Mouse (Mus musculus) cerebellum, postnatal 25 days (tissue): Measurements from ENCODE around the gene 4930402H24Rik.
"Not testable (repeated sequence)": the region's sequence is repeated elsewhere in the genome, so short reads cannot be mapped to it uniquely, and the experiment has no call there.

Experiments used
- DNase-seq, 2 experiments: peaks; one replicate each; pipeline ENCODE4 v3.0.0; 2021; ENCODE audit warnings: mixed read lengths in 2 of 2

The 4930402H24Rik gene

DNA sequence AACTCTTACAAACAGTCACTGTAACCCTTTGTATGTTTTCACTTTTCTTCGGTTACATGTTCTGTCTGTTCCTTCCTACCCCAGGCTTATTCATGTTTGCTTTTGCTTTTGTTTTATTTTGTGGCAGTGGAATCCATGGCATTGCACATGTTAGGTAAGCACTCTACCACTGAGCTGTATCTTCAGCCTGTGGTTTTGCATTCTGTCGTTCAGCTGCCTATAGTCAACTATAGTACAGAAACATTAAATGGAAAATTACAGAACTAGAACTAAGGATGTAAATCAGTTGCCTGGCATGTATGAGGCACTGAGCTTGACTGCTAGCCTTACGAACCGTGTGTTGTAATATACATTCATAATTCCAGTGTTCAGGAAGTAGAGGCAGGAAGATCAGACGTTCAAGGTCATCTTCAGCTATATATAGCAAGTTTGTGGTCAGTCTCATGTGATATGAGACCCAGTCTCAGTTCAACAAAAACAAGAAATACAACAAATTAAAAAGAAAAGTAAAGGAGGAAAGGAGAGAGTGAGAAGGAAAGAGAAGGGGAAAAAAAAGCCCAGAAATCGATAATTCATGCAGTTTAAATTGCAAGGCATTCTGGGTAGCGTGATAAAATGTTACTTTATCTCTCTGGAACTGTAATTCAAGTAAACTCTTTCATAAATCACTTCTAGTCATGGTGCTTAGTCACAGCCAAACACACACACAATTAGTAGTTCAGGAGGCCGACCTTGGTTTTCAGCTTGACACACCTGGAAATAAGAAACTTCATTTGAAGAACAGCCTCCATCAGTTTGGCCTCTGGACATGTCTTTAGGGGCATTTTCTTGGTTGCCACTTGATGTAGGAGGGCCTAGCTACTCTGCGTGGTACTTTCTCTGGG lies 54.6 kb downstream of the 4930402H24Rik start:
- DNase-seq, result no peak

DNA sequence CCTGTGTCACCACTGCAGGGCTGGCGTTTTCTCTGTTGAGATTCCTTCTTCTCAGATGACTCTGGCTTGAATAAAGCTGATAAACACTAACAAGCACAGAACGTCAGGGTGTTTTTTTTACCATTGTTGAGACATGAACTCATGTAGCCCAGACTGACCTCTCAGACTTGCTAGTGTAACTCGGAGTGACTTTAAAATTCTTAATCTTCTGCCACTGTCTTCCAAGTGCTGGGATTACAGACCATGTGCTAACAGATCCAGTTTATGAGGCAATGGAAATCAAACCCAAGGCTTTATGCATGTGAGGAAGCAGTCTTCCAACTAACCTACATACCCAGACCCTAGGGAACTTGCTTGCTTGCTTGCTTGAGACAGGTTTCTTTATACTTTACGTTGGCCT lies 56.5 kb downstream of the 4930402H24Rik start:
- no peak for DNase-seq

DNA sequence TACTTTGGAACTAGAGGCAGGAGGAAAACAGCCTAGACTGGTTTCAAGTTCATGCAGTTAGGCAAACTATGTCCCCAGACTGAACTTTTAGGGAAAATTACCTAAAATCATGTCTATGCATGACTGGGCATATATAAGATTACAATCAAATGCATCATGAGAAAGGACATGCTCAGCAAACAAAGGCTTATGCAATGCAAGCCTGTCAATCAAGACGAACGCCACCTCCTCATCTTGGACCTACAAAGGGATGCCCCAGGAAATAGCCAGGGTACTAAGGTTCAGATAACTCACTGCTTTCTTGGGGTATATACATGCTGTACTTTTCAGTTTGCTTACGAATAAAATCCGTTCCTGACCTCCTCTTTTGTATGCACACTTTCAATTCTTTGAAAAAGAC lies 57.9 kb downstream of the 4930402H24Rik start:
- DNase-seq, result no peak

DNA sequence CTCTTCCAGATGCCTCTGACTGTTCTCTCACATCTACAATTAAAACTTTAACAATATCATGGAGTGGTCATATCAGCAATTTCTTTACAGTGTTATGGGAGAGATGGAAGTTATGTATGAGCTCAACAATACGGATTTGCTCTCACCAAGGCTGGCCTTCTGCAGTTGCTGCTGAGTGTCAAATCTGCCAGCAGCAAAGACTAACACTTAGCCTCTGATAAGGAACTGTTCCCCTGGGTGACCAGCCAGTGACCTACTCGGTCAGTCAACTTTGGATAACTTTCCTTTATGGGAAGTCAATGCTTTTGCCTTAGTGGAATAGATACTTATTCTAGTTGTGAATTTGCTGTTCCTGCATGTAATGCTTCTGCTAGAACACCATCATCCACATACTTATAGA lies 62.6 kb downstream of the 4930402H24Rik start:
- DNase-seq, result no peak

DNA sequence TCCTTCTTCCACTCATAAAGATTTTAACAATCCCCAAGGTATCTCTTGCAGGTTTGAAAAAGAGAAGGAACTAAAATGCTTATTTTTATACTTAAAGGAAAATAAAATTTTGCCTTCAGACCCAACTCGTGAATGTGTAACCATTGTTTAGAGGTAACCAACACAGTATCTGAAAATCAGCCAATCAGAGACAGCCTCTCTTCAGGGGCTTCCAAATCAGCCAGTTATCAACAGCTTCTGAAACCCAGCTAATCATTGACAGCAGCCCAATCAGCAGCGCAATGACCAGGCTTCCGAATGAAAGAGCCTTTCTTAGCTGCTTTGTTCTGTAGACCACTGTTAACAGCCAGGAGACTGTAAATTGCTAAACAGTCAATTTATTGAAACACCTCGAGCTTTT lies 65.4 kb downstream of the 4930402H24Rik start:
- DNase-seq, result peak; percentile 77 to 83

DNA sequence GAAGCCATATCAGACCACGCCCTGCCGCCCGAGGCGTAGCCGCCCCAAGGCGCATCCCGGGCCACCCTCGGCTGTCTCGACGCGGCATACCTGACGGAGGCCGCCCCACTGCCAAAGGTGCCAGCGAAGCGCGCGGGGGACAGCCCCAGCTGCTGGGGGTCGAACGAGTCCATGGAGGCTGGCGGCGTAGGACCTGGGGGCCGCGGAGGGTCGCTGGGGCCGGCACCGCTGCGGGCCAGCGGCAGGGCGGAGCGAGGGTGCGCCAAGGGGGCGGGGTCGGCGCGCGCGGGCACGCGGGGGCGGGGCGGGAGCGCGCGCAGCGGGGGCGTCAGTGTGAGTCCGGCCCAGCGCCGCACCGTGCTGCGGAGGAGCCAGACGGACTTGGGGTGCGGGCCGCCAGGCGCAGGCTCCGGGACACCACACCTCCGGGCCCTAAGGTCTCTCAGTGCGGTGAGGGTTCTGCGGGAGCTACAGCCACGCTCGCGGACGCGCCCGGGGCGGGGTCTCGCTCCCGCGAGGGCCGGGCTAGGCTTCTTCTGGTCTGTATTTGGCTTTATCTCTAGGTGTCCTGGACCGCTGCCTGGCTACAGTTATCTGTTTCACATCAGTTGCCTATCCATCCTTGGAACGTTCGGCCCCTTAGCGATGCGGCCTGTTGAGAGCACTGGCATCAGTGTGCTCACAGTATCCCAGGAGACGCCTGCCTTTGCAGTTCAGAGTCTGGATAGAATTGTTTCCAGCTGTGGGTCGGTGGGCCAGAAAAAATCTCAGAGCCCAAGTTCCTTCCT lies 66.1 kb downstream of the 4930402H24Rik start:
- peak; percentile 92 to 93 for DNase-seq

DNA sequence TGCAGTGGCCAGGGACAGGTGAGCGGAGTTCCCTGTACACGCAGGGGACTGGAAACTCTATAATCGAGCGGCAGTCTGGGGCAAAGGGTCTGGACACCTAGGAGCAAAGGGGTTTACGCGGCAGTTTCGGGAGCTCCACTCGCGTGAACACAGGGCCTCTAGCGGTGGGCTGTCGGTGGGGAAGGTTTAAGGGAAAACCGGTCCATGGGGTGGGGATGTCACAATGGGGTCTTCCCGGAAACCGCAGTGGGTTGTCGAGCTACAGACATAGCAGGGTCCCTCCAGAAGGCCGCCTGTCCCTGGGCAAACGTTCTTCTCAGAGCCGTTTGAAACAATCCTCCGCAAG lies 66.7 kb downstream of the 4930402H24Rik start:
- no peak for DNase-seq

DNA sequence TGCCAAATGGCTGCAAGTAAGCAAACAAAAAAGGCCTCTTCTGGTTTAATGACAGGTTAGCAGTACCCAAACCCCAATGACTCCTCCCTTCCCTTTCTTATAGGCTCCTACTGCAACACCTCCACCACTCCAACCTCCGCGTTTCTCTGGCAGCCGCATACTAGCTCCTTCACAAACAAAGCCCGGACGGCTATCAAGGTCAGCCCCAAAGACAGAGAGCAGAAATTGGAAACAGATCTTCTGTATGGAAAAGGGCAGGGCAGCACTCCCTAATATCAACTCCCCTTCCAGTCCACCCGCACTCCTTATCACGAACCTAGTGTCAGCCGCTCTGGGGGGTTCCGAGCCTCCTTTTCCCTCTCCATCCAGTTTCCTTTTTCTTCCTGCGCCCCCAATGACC lies 67.1 kb downstream of the 4930402H24Rik start:
- peak; percentile 42 to 50 for DNase-seq

DNA sequence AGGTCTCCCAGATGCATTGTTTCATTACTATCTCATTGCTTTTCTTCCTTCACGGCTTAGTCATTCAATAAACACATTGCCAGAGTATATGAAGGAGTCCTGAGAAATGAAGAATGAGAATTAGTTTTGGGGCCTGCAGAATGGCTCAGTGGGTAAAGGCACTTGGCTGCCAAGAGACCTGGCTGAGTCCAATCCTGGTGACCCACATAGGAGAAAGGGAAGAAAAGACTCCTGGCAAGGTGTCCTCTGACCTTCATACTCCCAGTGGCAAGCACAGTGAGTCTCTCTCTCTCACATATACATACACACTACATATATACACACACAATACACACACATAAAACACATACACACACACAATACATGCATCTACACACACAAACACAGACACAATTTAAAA lies 68.1 kb downstream of the 4930402H24Rik start:
- peak; percentile 25 to 43 for DNase-seq

DNA sequence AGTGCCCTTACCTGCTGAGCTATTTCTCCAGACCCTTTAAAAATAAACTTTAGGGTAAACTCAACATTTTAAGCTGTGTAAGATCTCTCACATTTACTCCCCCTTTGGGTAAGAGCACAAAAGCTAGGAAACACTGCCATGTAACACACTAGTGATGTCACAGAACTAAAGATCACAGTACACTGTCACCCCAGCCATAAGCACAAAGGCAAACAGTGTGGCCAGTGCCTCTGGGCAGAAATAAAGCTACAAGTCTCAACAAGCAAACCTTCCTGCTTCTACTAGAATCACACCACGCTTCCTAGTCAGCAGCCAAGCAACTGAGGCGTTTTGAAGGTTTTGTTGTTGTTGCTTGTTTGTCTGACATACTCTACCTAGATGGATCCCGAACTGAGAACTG lies 72.5 kb downstream of the 4930402H24Rik start:
- no peak for DNase-seq

DNA sequence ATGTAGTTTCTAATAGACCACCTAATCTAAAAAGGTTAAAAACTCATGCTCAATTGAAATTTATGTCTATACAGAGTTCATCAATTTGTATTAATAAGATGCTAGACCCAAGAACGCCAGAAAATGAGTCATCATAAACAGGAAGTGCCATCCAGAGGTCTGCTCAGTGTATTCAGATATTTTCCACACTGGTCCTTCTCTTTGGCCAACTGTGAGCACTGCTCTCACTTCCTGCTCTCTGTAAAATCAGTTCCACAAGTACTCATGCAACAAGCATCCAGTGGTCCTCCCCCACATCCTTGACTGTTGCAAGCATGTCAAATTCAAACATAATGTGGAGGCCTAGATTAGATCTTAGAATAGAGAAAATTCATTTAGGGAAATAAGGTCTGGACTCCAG lies 73.6 kb downstream of the 4930402H24Rik start:
- DNase-seq, result no peak

DNA sequence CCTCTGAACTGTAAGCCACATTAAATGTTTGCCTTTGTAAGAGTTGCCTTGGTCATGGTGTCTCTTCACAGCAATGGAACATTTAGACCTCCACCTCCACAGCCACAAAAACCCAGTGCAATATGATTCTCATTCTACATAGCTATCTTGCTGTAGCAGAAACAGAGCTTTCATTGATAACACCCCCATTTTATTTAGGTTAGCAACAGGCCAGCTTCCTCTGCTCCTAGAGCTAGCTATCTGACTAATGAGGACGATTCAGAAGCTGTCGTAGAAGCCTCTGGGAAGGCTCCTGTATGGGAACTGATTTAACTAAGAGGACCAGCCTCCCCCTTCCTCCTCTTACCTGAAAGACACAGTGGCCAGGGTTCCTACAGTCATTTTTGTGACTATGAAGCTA lies 74.2 kb downstream of the 4930402H24Rik start:
- no peak for DNase-seq

DNA sequence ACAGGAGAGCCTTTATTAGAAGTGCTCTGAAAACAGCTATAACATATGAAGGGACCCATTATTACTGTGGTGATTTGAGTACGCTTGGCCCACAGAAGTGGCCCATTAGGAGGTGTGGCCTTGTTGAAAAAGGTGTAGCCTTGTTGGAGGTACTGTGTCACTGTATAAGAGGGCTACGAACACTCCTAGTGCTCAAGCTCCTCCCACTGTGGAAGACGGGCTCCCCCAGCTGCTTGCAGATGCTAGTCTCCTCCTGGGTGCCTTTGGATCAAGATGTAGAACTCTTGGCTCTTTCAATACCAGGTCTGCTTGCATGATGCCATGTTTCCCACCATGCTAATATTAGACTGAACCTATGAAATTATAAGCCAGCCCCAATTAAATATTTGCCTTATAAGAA lies 76.0 kb downstream of the 4930402H24Rik start:
- no peak for DNase-seq

DNA sequence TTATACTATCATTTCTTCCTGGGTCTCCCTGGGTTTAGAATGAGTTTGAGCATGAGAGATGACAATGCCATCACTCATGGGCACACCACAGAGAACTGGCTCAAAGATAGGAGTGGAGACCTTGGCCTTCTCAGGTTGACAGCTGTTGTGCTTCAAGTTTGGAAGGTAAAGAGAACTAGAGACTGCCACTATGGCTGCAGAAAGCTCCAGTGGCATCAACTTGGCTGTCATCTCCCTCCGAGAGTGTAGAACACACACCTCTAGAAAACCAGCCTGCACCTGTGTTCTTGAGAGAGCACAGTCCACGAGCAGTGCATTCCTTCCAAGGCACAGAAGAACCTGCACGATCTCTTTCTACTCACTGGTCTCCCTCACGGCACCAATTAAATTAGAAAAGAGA lies 76.7 kb downstream of the 4930402H24Rik start:
- DNase-seq, result no peak

DNA sequence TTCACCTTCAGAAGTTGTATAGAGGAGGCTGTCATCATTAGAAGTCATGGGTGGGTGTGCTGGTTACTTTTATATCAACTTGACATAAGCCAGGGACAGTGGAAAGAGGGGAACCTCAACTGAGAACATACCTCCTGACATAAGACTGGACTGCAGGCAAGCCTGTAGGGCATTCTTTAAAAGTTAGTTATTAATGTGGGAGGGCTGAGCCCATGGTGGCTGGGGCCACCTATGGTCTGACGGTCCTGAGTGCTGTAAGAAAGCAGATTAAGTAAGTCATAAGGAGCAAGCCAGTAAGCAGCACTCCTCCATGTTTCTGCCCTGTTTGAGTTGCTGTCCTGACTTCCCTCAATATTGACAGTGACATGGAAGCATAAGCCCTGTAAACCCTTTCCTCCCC lies 77.5 kb downstream of the 4930402H24Rik start:
- no peak for DNase-seq

DNA sequence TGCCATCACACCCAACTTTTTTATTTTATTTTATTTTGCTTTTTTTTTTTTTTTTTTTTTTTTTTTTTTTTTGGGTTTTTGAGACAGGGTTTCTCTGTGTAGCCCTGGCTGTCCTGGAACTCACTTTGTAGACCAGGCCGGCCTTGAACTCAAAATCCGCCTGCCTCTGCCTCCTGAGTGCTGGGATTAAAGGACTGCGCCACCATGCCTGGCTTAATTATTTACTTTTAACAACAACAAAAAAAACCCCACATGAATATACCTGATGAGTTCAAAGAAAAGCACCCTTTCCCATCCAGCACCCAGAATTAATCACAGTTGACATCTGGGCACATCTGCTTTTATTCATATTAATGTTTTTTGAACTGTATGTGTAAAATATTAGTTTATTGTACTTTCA lies 78.1 kb downstream of the 4930402H24Rik start:
- not testable (repeated sequence) for DNase-seq

DNA sequence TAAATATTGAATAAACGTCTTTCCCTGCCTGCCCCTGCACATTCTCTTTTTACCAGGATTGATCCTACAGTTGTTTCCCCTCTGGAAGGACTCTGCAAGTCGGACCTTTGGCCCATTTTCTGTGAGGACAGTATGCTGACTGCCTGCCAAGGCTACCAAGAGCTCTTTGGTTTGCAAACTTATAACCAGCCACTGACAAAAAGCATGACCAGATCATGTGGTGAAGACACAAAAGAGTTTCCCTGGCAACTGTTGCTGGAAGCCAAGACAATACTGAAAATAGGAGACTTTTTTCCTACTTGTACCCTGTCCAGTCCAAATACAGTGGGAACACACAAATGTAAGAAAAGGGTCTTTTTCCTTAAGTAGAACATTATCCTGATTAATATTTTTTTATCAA lies 78.8 kb downstream of the 4930402H24Rik start:
- DNase-seq, result peak in 1 of 2 experiments; percentile 32

DNA sequence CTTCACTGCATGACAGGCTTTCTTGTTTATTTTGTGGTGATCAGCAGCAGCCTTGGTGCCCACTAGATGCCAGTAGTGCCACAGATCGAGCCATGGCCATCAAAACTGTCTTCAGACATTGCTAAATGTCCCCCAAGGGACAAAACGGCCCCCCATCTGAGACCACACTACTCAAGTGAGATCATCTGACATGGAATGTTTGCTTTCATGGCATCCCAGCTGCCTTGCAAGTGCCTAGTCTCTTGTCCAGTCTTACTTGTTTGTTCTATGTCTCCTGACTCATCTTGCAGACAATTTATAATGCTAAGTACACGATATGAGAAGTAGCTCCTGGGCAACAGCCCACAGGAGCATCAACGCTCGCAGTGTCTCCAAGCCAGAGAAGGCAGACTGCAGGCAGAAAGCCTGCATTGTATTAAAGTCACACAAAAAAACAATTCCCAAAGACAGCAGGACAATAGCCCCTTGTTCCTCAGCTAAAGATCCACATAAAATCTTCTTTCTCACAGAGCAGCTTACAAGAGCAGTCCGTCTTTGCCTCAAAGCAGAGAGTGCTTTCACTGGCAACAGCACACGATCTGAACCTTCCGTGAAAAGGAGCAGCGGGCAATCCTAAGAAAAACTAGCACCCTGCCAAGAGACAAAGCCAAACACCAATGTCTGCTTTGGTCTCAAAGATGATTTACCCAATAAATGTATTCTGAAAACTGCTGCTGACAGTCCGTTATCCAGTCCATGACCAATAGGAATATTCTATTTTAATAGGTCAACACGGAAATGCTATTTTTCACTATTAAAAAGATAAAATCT lies 87.2 kb downstream of the 4930402H24Rik start:
- peak; percentile 20 to 38 for DNase-seq

DNA sequence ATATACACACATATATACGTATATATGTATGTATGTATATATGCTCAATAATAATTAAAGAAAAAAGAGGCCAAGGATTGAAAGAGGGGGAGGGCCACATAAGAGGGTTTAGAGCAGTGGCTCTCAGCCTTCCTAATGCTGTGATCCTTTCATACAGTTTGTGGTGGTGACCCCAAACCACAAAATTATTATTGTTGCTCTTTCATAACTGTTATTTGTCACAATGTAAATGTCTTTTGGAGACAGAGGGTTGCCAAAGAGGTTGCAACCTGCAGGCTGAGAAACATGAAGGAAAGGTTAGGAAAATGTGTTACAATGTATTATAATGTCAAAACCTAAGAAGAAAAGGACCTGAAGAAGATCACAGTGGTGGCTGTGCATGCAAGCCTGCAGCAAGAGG lies 88.3 kb downstream of the 4930402H24Rik start:
- DNase-seq, result no peak

DNA sequence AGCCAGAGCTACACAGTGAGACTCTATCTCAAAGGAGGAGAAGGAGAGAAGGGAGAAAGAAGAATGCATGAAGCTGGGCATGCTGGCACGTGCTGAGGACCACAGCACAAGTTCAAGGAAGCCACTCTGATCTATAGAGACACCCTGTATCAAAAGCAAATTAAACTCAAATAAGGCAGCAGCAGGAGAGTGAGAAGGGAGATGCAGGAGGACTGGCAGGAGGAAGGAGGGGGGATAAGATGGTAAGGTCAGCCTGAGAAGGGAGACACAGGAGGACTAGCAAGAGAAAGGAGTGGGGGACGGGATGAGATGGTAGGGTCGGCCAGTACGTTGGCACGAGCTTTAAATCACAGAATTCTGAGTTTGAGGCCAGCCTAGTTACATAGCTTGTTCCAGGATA lies 90.0 kb downstream of the 4930402H24Rik start:
- DNase-seq, result no peak

DNA sequence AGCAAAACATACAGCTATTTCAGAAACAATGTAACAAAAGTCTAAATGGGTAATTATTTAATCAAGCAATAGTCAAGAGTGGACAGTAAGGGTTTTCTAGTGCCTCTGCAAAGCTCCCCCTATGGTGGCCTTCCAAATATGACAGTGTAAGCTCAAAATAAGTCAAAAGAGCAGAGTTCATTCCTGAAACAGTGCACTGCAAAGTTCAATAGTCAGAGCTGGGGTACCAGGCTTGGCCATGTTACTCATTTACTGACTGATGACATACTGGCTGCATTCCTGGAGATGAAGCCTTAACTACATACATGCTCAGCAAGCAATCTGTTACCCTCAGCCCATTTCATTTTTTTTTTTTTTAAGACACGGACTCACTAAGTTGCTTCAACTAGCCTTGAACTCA lies 91.7 kb downstream of the 4930402H24Rik start:
- DNase-seq, result no peak

DNA sequence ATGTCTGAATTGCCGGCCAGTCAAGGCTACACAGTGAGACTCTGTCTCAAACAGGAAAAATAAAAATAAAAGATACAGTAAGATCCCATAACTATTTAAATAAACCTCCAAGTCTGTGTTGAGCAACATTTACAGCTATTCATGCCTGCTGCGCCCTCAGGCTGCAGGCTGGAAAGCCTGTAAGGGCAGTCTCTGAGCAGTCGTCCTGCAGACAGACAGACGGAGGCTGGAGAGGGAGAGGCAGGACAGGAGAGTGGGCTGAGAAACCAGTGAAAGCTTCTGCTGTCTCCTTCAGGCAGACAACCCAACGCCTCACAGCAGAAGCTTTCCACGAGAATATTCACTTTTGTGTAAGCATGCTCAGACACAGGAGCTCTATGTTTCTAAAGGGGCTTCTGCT lies 92.5 kb downstream of the 4930402H24Rik start:
- no peak for DNase-seq

DNA sequence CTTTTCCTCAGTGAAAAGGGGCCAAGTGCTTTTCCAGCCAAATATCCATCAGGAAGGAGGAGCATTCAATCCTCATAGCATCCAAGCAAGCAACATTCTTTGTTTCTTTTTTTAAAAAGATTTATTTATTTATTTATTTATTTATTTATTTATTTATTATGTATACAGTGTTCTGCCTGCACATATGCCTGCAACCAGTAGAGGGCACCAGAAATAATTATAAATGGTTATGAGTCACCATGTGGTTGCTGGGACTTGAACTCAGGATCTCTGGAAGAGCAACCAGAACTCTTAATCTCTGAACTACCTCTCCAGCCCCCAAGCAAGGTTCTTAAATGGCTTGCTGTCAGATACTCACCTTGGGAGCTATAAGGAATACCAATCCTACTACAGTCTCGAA lies 93.7 kb downstream of the 4930402H24Rik start:
- DNase-seq, result no peak
